ENCODE assay signal across 8 mouse cellular contexts in the genomic region with DNA sequence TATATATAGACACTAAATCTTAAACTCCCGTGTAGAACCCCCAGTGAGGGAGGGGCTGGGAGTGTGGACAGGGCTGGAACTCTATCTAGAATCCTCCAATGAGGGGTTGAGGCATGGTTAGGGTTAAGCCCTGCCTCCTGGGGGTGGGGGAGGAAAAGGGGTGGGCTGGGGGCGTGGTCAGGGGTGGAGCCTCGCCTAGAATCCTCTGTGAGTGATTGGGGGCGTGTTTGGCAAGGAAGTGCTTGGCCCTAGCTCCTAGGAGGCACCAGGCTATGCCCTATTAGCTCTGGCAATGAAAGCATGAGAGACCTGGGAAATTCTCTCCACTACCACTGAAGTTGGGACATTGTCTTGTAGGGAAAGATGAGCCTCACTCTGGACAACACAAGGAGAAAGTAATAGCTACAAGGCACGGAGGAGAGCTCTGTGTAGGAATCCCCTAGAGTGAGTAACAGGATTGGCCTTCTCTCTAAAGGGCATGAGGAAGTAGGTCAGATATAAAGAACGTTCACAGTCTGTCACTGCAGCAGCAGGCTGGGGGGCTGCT. TPM values are rescaled to one million over a fixed set of nuclear protein-coding genes. Genes with fewer than 3 reads are reported as not detected.
DNase-seq lines count a peak whose midpoint lies in the region; ATAC-seq and TF ChIP-seq lines count a peak whose summit lies in the region.

No protein-coding gene starts in this region.

- dilution Hi-C loops in CH12.LX (cut with MboI; ENCODE audit: extremely low pct_ligation_motif_present, extremely low pct_unique_long_range_greater_than_20kb, low sequenced_read_pairs): no loop called here

- no peak for TF ChIP-seq RAD21 in CH12.LX (IDR thresholded peaks at IDR 0.05; ENCODE audit: low read depth, low read length)

- H3K4me2 ChIP-seq in CH12.LX (ENCODE audit: insufficient read depth, low read depth, poor library complexity, severe bottlenecking): peak overlapping the region; percentile 79
- peak overlapping the region; percentile 78 for H3K4me2 ChIP-seq in heart, embryonic 14.5 days (ENCODE audit: low read length)

- H3K4me1 ChIP-seq in CH12.LX (ENCODE audit: control insufficient read depth in 1 of 2, insufficient read depth in 2 of 2): peaks cover 14 to 36% of the 10 kb centered on the region in 2 experiments
- peaks cover 11% of the 10 kb centered on the region; the same call in 1 of the 2 replicates for H3K4me1 ChIP-seq in embryonic fibroblast, embryonic 13.5 days (ENCODE audit: control insufficient read depth, insufficient read depth, low read length)
- H3K4me1 ChIP-seq in heart, embryonic 14.5 days (ENCODE audit: control insufficient read depth in 2 of 2, insufficient read depth in 2 of 2, low read length in 2 of 2): peaks cover 25 to 40% of the 10 kb centered on the region in 2 experiments
- peaks cover 15% of the 10 kb centered on the region; the same call in 1 of the 2 replicates for H3K4me1 ChIP-seq in small intestine, adult 2 months (ENCODE audit: control insufficient read depth, insufficient read depth, insufficient read length, low read length)

- peak overlapping the region; percentile 41 for H3K9ac ChIP-seq in CH12.LX (ENCODE audit: insufficient read depth, low read depth)
- peak overlapping the region; percentile 83 for H3K9ac ChIP-seq in heart, embryonic 14.5 days (ENCODE audit: low read length)

- H3K27ac ChIP-seq in CH12.LX (ENCODE audit: insufficient read depth, low read depth): peak overlapping the region; percentile 56
- H3K27ac ChIP-seq in embryonic fibroblast, embryonic 13.5 days (ENCODE audit: insufficient read depth, low read length): peak overlapping the region; percentile 99
- peak overlapping the region; percentile 97 to 100 for H3K27ac ChIP-seq in heart, embryonic 14.5 days (replicated peaks in 1 of 2; ENCODE audit: control insufficient read depth in 1 of 2, insufficient read depth in 1 of 2, low read depth in 2 of 2, low read length in 2 of 2)
- H3K27ac ChIP-seq in small intestine, adult 2 months (ENCODE audit: insufficient read depth, low read depth, low read length): peak overlapping the region; percentile 78

- in situ Hi-C loops in CH12.LX (cut with MboI; ENCODE audit: low pct_ligation_motif_present, low pct_unique_long_range_greater_than_20kb, low sequenced_read_pairs): no loop called here

- TF ChIP-seq CTCF in CH12.LX (conservative IDR thresholded peaks at IDR 0.05 in 1 of 2, IDR thresholded peaks at IDR 0.05 in 1 of 2; ENCODE audit: low read depth in 2 of 2, low read length in 2 of 2): no peak
- TF ChIP-seq CTCF in embryonic fibroblast, embryonic 13.5 days (IDR thresholded peaks at IDR 0.05; ENCODE audit: borderline replicate concordance, insufficient read depth, low read length): no peak
- TF ChIP-seq CTCF in small intestine, adult 2 months (IDR thresholded peaks at IDR 0.05; ENCODE audit: extremely low read depth, insufficient read length, insufficient replicate concordance, low read depth, low read length): no peak

- no peaks in the 10 kb centered on the region for H3K9me3 ChIP-seq in CH12.LX (replicated peaks; ENCODE audit: low read length)
- H3K9me3 ChIP-seq in heart, embryonic 14.5 days (ENCODE audit: control insufficient read depth, low read length): no peaks in the 10 kb centered on the region

- peaks cover 20% of the 10 kb centered on the region for H3K79me2 ChIP-seq in CH12.LX (replicated peaks; ENCODE audit: control insufficient read depth, extremely low read depth, insufficient read depth, poor library complexity, severe bottlenecking)

- peak; percentile 79 for ATAC-seq in heart, embryonic 14.5 days (ENCODE audit: insufficient number of reproducible peaks, insufficient read depth, low FRiP score, low read depth)
- peak; percentile 14 for ATAC-seq in megakaryocyte, adult 5-6 weeks (ENCODE audit: poor library complexity, severe bottlenecking)

- peaks cover 0 to 2% of the 10 kb centered on the region in 2 experiments for H3K36me3 ChIP-seq in CH12.LX (replicated peaks in 1 of 2; ENCODE audit: control insufficient read depth in 1 of 2, insufficient read depth in 1 of 2, low read length in 1 of 2)
- H3K36me3 ChIP-seq in heart, embryonic 14.5 days (ENCODE audit: control insufficient read depth, insufficient read depth, low read length): no peaks in the 10 kb centered on the region
- no peaks in the 10 kb centered on the region for H3K36me3 ChIP-seq in small intestine, adult 2 months (ENCODE audit: control insufficient read depth, insufficient read depth, low read length)

- no peaks in the 10 kb centered on the region for H3K27me3 ChIP-seq in CH12.LX (replicated peaks)
- no peaks in the 10 kb centered on the region for H3K27me3 ChIP-seq in heart, embryonic 14.5 days (ENCODE audit: control insufficient read depth, insufficient read depth, low read length)
- no peaks in the 10 kb centered on the region for H3K27me3 ChIP-seq in small intestine, adult 2 months (ENCODE audit: control insufficient read depth, insufficient read depth, low read length)

- peak overlapping the region in 2 of 3 experiments; percentile 34 to 42 for H3K4me3 ChIP-seq in CH12.LX (replicated peaks in 1 of 3; ENCODE audit: low read depth in 2 of 3, low read length in 2 of 3, poor library complexity in 1 of 3)
- H3K4me3 ChIP-seq in embryonic fibroblast, embryonic 13.5 days (ENCODE audit: insufficient read depth, low read length): peak overlapping the region; percentile 44
- H3K4me3 ChIP-seq in heart, embryonic 14.5 days (ENCODE audit: control insufficient read depth in 1 of 2, insufficient read depth in 1 of 2, low read depth in 1 of 2, low read length in 2 of 2): peak overlapping the region; percentile 44
- peak overlapping the region; percentile 31 for H3K4me3 ChIP-seq in small intestine, adult 2 months (ENCODE audit: low read depth, low read length)

- no peak for TF ChIP-seq EP300 in CH12.LX (IDR thresholded peaks at IDR 0.05; ENCODE audit: low read length)

- WGBS in heart, embryonic 14.5 days: under 1% methylated on average over 6 of the region's 6 CpGs
- 1% methylated on average over 6 of the region's 6 CpGs for WGBS in small intestine, adult 2 months

- TF ChIP-seq POLR2A in CH12.LX (IDR thresholded peaks at IDR 0.05; ENCODE audit: low read depth, low read length): peak; percentile 56
- peak; percentile 67 for TF ChIP-seq POLR2A in embryonic fibroblast, embryonic 13.5 days (IDR thresholded peaks at IDR 0.05; ENCODE audit: low read depth, low read length)
- 0 out of 2 replicates have a peak, but pooled peaks have one; percentile 22 for TF ChIP-seq POLR2A in small intestine, adult 2 months (IDR thresholded peaks at IDR 0.05; ENCODE audit: low read depth, low read length)

- DNase-seq in CH12.LX (ENCODE audit: extremely low read depth) (peak; percentile 91), ZHBTc4 (ENCODE audit: low read depth, low spot score) (peak; percentile 93)
- peak; percentile 93 for DNase-seq in kidney, postnatal 10 days
- no peak for DNase-seq in left cerebral cortex, adult 9 months (ENCODE audit: low spot score in 2 of 2)

RNA-seq across cellular contexts. Expression of a gene that starts 2.9 kb away (rescaled TPM):
- 13.3 and 15.5 TPM in 2 replicates for total RNA-seq in CH12.LX (2012; rRNA removed)
- 2.7 and 3.3 TPM in 2 replicates for total RNA-seq in CH12.LX (2014; rRNA removed)
- 30.9 and 43.8 TPM in 2 replicates for polyA plus RNA-seq in CH12.LX (2012; ENCODE audit: insufficient read length, low read depth)
- 22.3 and 22.4 TPM in 2 replicates for polyA plus RNA-seq in embryonic fibroblast, embryonic 13.5 days (2011; ENCODE audit: insufficient read length, low read depth, missing spikeins)
- 26.5 and 28.2 TPM in 2 replicates for polyA plus RNA-seq in heart, embryonic 14.5 days (2014; fragmentation: Nextera tagmentation; extraction: Ambion mirVana)
- total RNA-seq in megakaryocyte, adult 5-6 weeks (2015): 19.5 and 23.0 TPM in 2 replicates
- total RNA-seq in megakaryocyte, adult 5-6 weeks (2017): 6.9 and 9.8 TPM in 2 replicates
- 57.6 and 83.7 TPM in 2 replicates for polyA plus RNA-seq in small intestine, adult 2 months (2012; rRNA removed)

RNA-seq across cellular contexts. Expression of a gene that starts 10.1 kb away (rescaled TPM):
- total RNA-seq in CH12.LX (2012; rRNA removed) (48.1 and 49.4 TPM in 2 replicates), CH12.LX (2014; rRNA removed) (24.2 and 28.4 TPM in 2 replicates)
- polyA plus RNA-seq in CH12.LX (2012; ENCODE audit: insufficient read length, low read depth): 46.5 and 57.0 TPM in 2 replicates
- 116 and 155 TPM in 2 replicates for polyA plus RNA-seq in embryonic fibroblast, embryonic 13.5 days (2011; ENCODE audit: insufficient read length, low read depth, missing spikeins)
- 45.0 and 54.5 TPM in 2 replicates for polyA plus RNA-seq in heart, embryonic 14.5 days (2014; fragmentation: Nextera tagmentation; extraction: Ambion mirVana)
- 42.6 and 52.4 TPM in 2 replicates for total RNA-seq in megakaryocyte, adult 5-6 weeks (2015)
- 48.6 and 62.0 TPM in 2 replicates for total RNA-seq in megakaryocyte, adult 5-6 weeks (2017)
- 64.9 and 110 TPM in 2 replicates for polyA plus RNA-seq in small intestine, adult 2 months (2012; rRNA removed)

RNA-seq across cellular contexts. Expression of a gene that starts 45.8 kb away (rescaled TPM):
- total RNA-seq in CH12.LX (2012; rRNA removed) (29.0 and 36.5 TPM in 2 replicates), CH12.LX (2014; rRNA removed) (7.8 and 12.4 TPM in 2 replicates)
- polyA plus RNA-seq in CH12.LX (2012; ENCODE audit: insufficient read length, low read depth): 136 and 153 TPM in 2 replicates
- polyA plus RNA-seq in embryonic fibroblast, embryonic 13.5 days (2011; ENCODE audit: insufficient read length, low read depth, missing spikeins): 48.0 and 49.3 TPM in 2 replicates
- 49.2 and 51.0 TPM in 2 replicates for polyA plus RNA-seq in heart, embryonic 14.5 days (2014; fragmentation: Nextera tagmentation; extraction: Ambion mirVana)
- 45.8 and 46.6 TPM in 2 replicates for total RNA-seq in megakaryocyte, adult 5-6 weeks (2015)
- 13.1 and 20.4 TPM in 2 replicates for total RNA-seq in megakaryocyte, adult 5-6 weeks (2017)
- 23.0 and 40.2 TPM in 2 replicates for polyA plus RNA-seq in small intestine, adult 2 months (2012; rRNA removed)

RNA-seq across cellular contexts. Expression of a gene that starts 46.3 kb away (rescaled TPM):
- total RNA-seq in CH12.LX (2012; rRNA removed) (63.8 and 81.8 TPM in 2 replicates), CH12.LX (2014; rRNA removed) (51.5 and 63.4 TPM in 2 replicates)
- 119 and 123 TPM in 2 replicates for polyA plus RNA-seq in CH12.LX (2012; ENCODE audit: insufficient read length, low read depth)
- 59.1 and 59.9 TPM in 2 replicates for polyA plus RNA-seq in embryonic fibroblast, embryonic 13.5 days (2011; ENCODE audit: insufficient read length, low read depth, missing spikeins)
- 71.1 and 75.4 TPM in 2 replicates for polyA plus RNA-seq in heart, embryonic 14.5 days (2014; fragmentation: Nextera tagmentation; extraction: Ambion mirVana)
- total RNA-seq in megakaryocyte, adult 5-6 weeks (2015): 82.4 and 84.3 TPM in 2 replicates
- total RNA-seq in megakaryocyte, adult 5-6 weeks (2017): 35.5 and 43.5 TPM in 2 replicates
- polyA plus RNA-seq in small intestine, adult 2 months (2012; rRNA removed): 26.0 and 41.8 TPM in 2 replicates

RNA-seq across cellular contexts. Expression of a gene that starts 50.2 kb away (rescaled TPM):
- total RNA-seq in CH12.LX (2012; rRNA removed) (8.1 and 9.6 TPM in 2 replicates), CH12.LX (2014; rRNA removed) (2.7 and 4.3 TPM in 2 replicates)
- 5.9 TPM in 2 replicates for polyA plus RNA-seq in CH12.LX (2012; ENCODE audit: insufficient read length, low read depth)
- 24.6 and 38.5 TPM in 2 replicates for polyA plus RNA-seq in embryonic fibroblast, embryonic 13.5 days (2011; ENCODE audit: insufficient read length, low read depth, missing spikeins)
- 3.5 and 7.0 TPM in 2 replicates for polyA plus RNA-seq in heart, embryonic 14.5 days (2014; fragmentation: Nextera tagmentation; extraction: Ambion mirVana)
- total RNA-seq in megakaryocyte, adult 5-6 weeks (2015): 11.3 and 14.2 TPM in 2 replicates
- 4.4 and 6.6 TPM in 2 replicates for total RNA-seq in megakaryocyte, adult 5-6 weeks (2017)
- polyA plus RNA-seq in small intestine, adult 2 months (2012; rRNA removed): 20.8 and 36.3 TPM in 2 replicates

Comparison
In these comparisons a context has a peak if more than half of its experiments do, and no peak if none do; other contexts are left out.
1. DNase-seq: peak in CH12.LX (single experiment), ZHBTc4 (single experiment) and kidney, postnatal 10 days (single experiment); none in left cerebral cortex, adult 9 months (0 of 2).
2. Peak in every context shown above with its lines, with median percentiles within 50 percentile points of each other: H3K27ac ChIP-seq, H3K4me3 ChIP-seq and POLR2A ChIP-seq.